Mouse (Mus musculus) T-cell, adult 2 months (primary cell): ENCODE measurements around the gene Anks1b.

Experiments used
- DNase-seq: peaks from one replicate; pipeline ENCODE4 v3.0.0; 2022; ENCODE audit warnings: low spot score

Gene Anks1b

GRCm38 (mm10) chr10:90732823-90733222 lies 859.5 kb downstream of the Anks1b start:
- DNase-seq = no peak

- DNase-seq = no peak
These were observed 860.3 kb downstream of the Anks1b start for GRCm38 (mm10) chr10:90733632-90734031.

- DNase-seq = no peak
These were observed 865.2 kb downstream of the Anks1b start for GRCm38 (mm10) chr10:90738475-90738874.

- DNase-seq = no peak
These were observed 867.6 kb downstream of the Anks1b start for GRCm38 (mm10) chr10:90740956-90741355.

- DNase-seq = no peak
These were observed 878.6 kb downstream of the Anks1b start for GRCm38 (mm10) chr10:90751889-90752288.

- no peak for DNase-seq
These were observed 879.8 kb downstream of the Anks1b start for GRCm38 (mm10) chr10:90753106-90753505.

GRCm38 (mm10) chr10:90757773-90758172 lies 884.5 kb downstream of the Anks1b start:
- DNase-seq = no peak

GRCm38 (mm10) chr10:90759929-90760328 lies 886.6 kb downstream of the Anks1b start:
- no peak for DNase-seq

GRCm38 (mm10) chr10:90766261-90766660 lies 893.0 kb downstream of the Anks1b start:
- no peak for DNase-seq

GRCm38 (mm10) chr10:90770403-90770955 lies 897.2 kb downstream of the Anks1b start:
- no peak for DNase-seq

- DNase-seq = no peak
These were observed 897.7 kb downstream of the Anks1b start for GRCm38 (mm10) chr10:90771046-90771445.

GRCm38 (mm10) chr10:90771471-90772226 lies 898.3 kb downstream of the Anks1b start:
- DNase-seq = no peak

GRCm38 (mm10) chr10:90779561-90780400 lies 906.5 kb downstream of the Anks1b start:
- no peak for DNase-seq

GRCm38 (mm10) chr10:90784981-90785650 lies 911.8 kb downstream of the Anks1b start:
- DNase-seq = no peak

GRCm38 (mm10) chr10:90785680-90786079 lies 912.4 kb downstream of the Anks1b start:
- DNase-seq = no peak

GRCm38 (mm10) chr10:90803112-90803511 lies 929.8 kb downstream of the Anks1b start:
- no peak for DNase-seq

GRCm38 (mm10) chr10:90804602-90805095 lies 931.3 kb downstream of the Anks1b start:
- DNase-seq = no peak

GRCm38 (mm10) chr10:90808616-90809310 lies 935.5 kb downstream of the Anks1b start:
- DNase-seq = no peak

- DNase-seq = no peak
These were observed 936.7 kb downstream of the Anks1b start for GRCm38 (mm10) chr10:90809911-90810590.

GRCm38 (mm10) chr10:90811446-90811845 lies 938.1 kb downstream of the Anks1b start:
- no peak for DNase-seq

- no peak for DNase-seq
These were observed 940.0 kb downstream of the Anks1b start for GRCm38 (mm10) chr10:90813326-90813725.
